Mouse (Mus musculus): ENCODE measurements at regions not wholly inside any gene's neighbourhood (a gene's known extent, or its start where the extent isn't known, plus 50 kb on each side); places are given as distances from the start of the nearest gene placed in this dataset.

DNA sequence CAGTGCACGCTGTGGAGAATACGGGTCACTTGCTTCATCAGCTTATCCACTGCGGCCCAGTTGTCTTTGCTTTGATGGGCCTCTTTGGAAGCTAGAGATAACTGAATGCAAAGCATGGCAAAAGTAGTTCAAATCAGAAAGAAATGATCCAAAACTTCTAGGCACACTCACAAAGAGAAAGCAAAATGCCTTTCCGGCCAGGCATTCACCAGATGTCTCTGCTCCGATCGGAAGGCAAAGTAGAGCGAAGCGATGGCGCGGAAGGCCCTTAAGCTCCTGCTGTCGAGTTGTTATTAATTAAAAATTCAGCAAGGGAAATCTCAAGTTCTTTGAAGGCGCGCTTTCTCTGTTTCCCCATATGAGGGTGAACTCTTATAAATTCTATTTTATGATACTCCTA lies 401.9 kb upstream of the Slc35b3 start:
- TF ChIP-seq POLR2A (IDR thresholded peaks at IDR 0.05; ENCODE audit: control insufficient read depth in 1 of 2, insufficient read depth in 1 of 2, low read depth in 1 of 2, low read length in 2 of 2, poor library complexity in 1 of 2) (no peak), UBTF (IDR thresholded peaks at IDR 0.05; ENCODE audit: borderline replicate concordance, insufficient read depth, low read depth, low read length) (no peak), GABPA (IDR thresholded peaks at IDR 0.05; ENCODE audit: low read depth, low read length) (no peak), MAX (IDR thresholded peaks at IDR 0.05; ENCODE audit: low read length) (no peak), EP300 (IDR thresholded peaks at IDR 0.05; ENCODE audit: low read depth in 1 of 2, low read length in 2 of 2) (no peak)
